Mouse (Mus musculus): Measurements from ENCODE around the gene Trabd. TPM values are rescaled to one million over a fixed set of nuclear protein-coding genes. Genes with fewer than 3 reads are reported as not detected.
A peak's percentile ranks its signal among the peaks of the same experiment; 100 is the strongest.

Trabd gene
- polyA plus RNA-seq (2015; fragmentation: Nextera tagmentation; extraction: Ambion mirVana): 40.8 and 56.4 TPM in 2 replicates

GRCm38 (mm10) chr15:89074613-89075477 is at the start of gene Trabd:
Gene Trabd, plus strand, starts transcription at chr15:89075124.
- Histone ChIP-seq H3K9ac (peak within 1 kb of the TSS; percentile 84), H3K27ac (peak within 1 kb of the TSS; percentile 97), H3K36me3 (no peaks in the 10 kb centered on the region), H3K27me3 (no peaks in the 10 kb centered on the region; the same call in 1 of the 2 replicates), H3K4me2 (peak within 1 kb of the TSS; percentile 87), H3K4me1 (replicated peaks) (peaks cover 51% of the 10 kb centered on the region), H3K9me3 (replicated peaks) (no peaks in the 10 kb centered on the region), H3K4me3 (peak within 1 kb of the TSS; percentile 77)
- ATAC-seq (replicated peaks; ENCODE audit: insufficient number of reproducible peaks, insufficient read depth, low FRiP score, low read depth): no peak
- WGBS: 15% methylated on average over 11 of the region's 11 CpGs

GRCm38 (mm10) chr15:89044381-89044780 is 30.5 kb upstream of the Trabd start:
- no peak overlapping the region for H3K27ac ChIP-seq
- H3K4me2 ChIP-seq: no peak overlapping the region
- H3K9ac ChIP-seq: no peak overlapping the region
- H3K4me1 ChIP-seq (replicated peaks): no peaks in the 10 kb centered on the region
- no peaks in the 10 kb centered on the region for H3K27me3 ChIP-seq
- H3K9me3 ChIP-seq (replicated peaks): no peaks in the 10 kb centered on the region
- H3K4me3 ChIP-seq: no peak overlapping the region
- peaks cover 16% of the 10 kb centered on the region; the same call in 1 of the 2 replicates for H3K36me3 ChIP-seq
- WGBS: 74% methylated on average over 5 of the region's 5 CpGs
- no peak for ATAC-seq (replicated peaks; ENCODE audit: insufficient number of reproducible peaks, insufficient read depth, low FRiP score, low read depth)

GRCm38 (mm10) chr15:89046356-89046755 is 28.6 kb upstream of the Trabd start:
- Histone ChIP-seq H3K4me1 (replicated peaks) (no peaks in the 10 kb centered on the region), H3K9me3 (replicated peaks) (no peaks in the 10 kb centered on the region), H3K4me2 (no peak overlapping the region), H3K27ac (no peak overlapping the region), H3K27me3 (no peaks in the 10 kb centered on the region), H3K36me3 (peaks cover 16% of the 10 kb centered on the region; the same call in 1 of the 2 replicates), H3K4me3 (no peak overlapping the region), H3K9ac (no peak overlapping the region)
- no peak for ATAC-seq (replicated peaks; ENCODE audit: insufficient number of reproducible peaks, insufficient read depth, low FRiP score, low read depth)
- 65% methylated on average over 4 of the region's 4 CpGs for WGBS

GRCm38 (mm10) chr15:89054666-89055065 is 20.3 kb upstream of the Trabd start:
- 86% methylated on average over 7 of the region's 7 CpGs for whole genome bisulfite sequencing
- H3K9me3 ChIP-seq (replicated peaks): no peaks in the 10 kb centered on the region
- no peak overlapping the region for H3K9ac ChIP-seq
- peaks cover 3% of the 10 kb centered on the region; the same call in 1 of the 2 replicates for H3K36me3 ChIP-seq
- H3K4me1 ChIP-seq (replicated peaks): peaks cover 7% of the 10 kb centered on the region
- no peak overlapping the region for H3K27ac ChIP-seq
- no peak overlapping the region for H3K4me3 ChIP-seq
- H3K4me2 ChIP-seq: no peak overlapping the region
- no peak for ATAC-seq (replicated peaks; ENCODE audit: insufficient number of reproducible peaks, insufficient read depth, low FRiP score, low read depth)
- H3K27me3 ChIP-seq: peaks cover 21% of the 10 kb centered on the region

GRCm38 (mm10) chr15:89058736-89059135 is 16.2 kb upstream of the Trabd start:
- Histone ChIP-seq H3K9ac (peak overlapping the region; percentile 70; the same call in 1 of the 2 replicates), H3K4me2 (peak overlapping the region; percentile 84), H3K36me3 (peaks cover 2% of the 10 kb centered on the region; the same call in 1 of the 2 replicates), H3K4me3 (peak overlapping the region; percentile 67), H3K9me3 (replicated peaks) (no peaks in the 10 kb centered on the region), H3K27me3 (peaks cover 59% of the 10 kb centered on the region), H3K27ac (no peak overlapping the region), H3K4me1 (replicated peaks) (peaks cover 12% of the 10 kb centered on the region)
- 25% methylated on average over 6 of the region's 6 CpGs for WGBS
- no peak for ATAC-seq (replicated peaks; ENCODE audit: insufficient number of reproducible peaks, insufficient read depth, low FRiP score, low read depth)

- Histone ChIP-seq H3K4me1 (replicated peaks) (peaks cover 12% of the 10 kb centered on the region), H3K9me3 (replicated peaks) (no peaks in the 10 kb centered on the region)
- no peak for ATAC-seq (replicated peaks; ENCODE audit: insufficient number of reproducible peaks, insufficient read depth, low FRiP score, low read depth)
Measured at GRCm38 (mm10) chr15:89059161-89059931, 15.6 kb upstream of the Trabd start, which contains the start of gene Panx2. Gene Panx2, plus strand, starts transcription at chr15:89059734.

GRCm38 (mm10) chr15:89060032-89060681 is 14.8 kb upstream of the Trabd start:
- Histone ChIP-seq H3K4me3 (peak overlapping the region; percentile 67), H3K27ac (0 out of 2 replicates have a peak overlapping the region, but pooled peaks have one; percentile 33), H3K9ac (peak overlapping the region; percentile 70), H3K4me1 (replicated peaks) (peaks cover 12% of the 10 kb centered on the region), H3K9me3 (replicated peaks) (no peaks in the 10 kb centered on the region), H3K4me2 (peak overlapping the region; percentile 84), H3K27me3 (peaks cover 63% of the 10 kb centered on the region), H3K36me3 (no peaks in the 10 kb centered on the region; the same call in 1 of the 2 replicates)
- no peak for ATAC-seq (replicated peaks; ENCODE audit: insufficient number of reproducible peaks, insufficient read depth, low FRiP score, low read depth)
- 2% methylated on average over 43 of the region's 48 CpGs for WGBS

More at GRCm38 (mm10) chr15:89059161-89059931, 15.6 kb upstream of the Trabd start, which contains the start of gene Panx2:
- WGBS: 1% methylated on average over 37 of the region's 57 CpGs
- peak within 1 kb of the TSS; percentile 70 for H3K9ac ChIP-seq
- no peaks in the 10 kb centered on the region; the same call in 1 of the 2 replicates for H3K36me3 ChIP-seq
- peak within 1 kb of the TSS; percentile 67 for H3K4me3 ChIP-seq
- H3K27me3 ChIP-seq: peaks cover 63% of the 10 kb centered on the region
- H3K4me2 ChIP-seq: peak within 1 kb of the TSS; percentile 84
- H3K27ac ChIP-seq: 0 out of 2 replicates have a peak within 1 kb of the TSS, but pooled peaks have one; percentile 33

GRCm38 (mm10) chr15:89060811-89061460 is 14.0 kb upstream of the Trabd start:
- Histone ChIP-seq H3K27ac (no peak overlapping the region), H3K36me3 (no peaks in the 10 kb centered on the region), H3K4me2 (peak overlapping the region; percentile 84), H3K4me1 (replicated peaks) (peaks cover 12% of the 10 kb centered on the region), H3K4me3 (no peak overlapping the region), H3K9me3 (replicated peaks) (no peaks in the 10 kb centered on the region), H3K27me3 (peaks cover 69% of the 10 kb centered on the region), H3K9ac (no peak overlapping the region)
- 87% methylated on average over 12 of the region's 12 CpGs for WGBS
- no peak for ATAC-seq (replicated peaks; ENCODE audit: insufficient number of reproducible peaks, insufficient read depth, low FRiP score, low read depth)

- Histone ChIP-seq H3K4me3 (no peak overlapping the region), H3K36me3 (no peaks in the 10 kb centered on the region), H3K4me1 (replicated peaks) (peaks cover 12% of the 10 kb centered on the region), H3K4me2 (no peak overlapping the region), H3K27me3 (peaks cover 79% of the 10 kb centered on the region), H3K9me3 (replicated peaks) (no peaks in the 10 kb centered on the region), H3K9ac (no peak overlapping the region), H3K27ac (no peak overlapping the region)
- WGBS: 88% methylated on average over 6 of the region's 6 CpGs
- no peak for ATAC-seq (replicated peaks; ENCODE audit: insufficient number of reproducible peaks, insufficient read depth, low FRiP score, low read depth)
Measured at GRCm38 (mm10) chr15:89061761-89062517, 13.0 kb upstream of the Trabd start.

GRCm38 (mm10) chr15:89062518-89062910 is 12.4 kb upstream of the Trabd start:
- no peaks in the 10 kb centered on the region for H3K36me3 ChIP-seq
- 83% methylated on average over 5 of the region's 5 CpGs for WGBS
- ATAC-seq (replicated peaks; ENCODE audit: insufficient number of reproducible peaks, insufficient read depth, low FRiP score, low read depth): no peak
- H3K27me3 ChIP-seq: peaks cover 82% of the 10 kb centered on the region
- no peak overlapping the region for H3K9ac ChIP-seq
- H3K4me1 ChIP-seq (replicated peaks): peaks cover 16% of the 10 kb centered on the region
- no peak overlapping the region for H3K4me3 ChIP-seq
- no peaks in the 10 kb centered on the region for H3K9me3 ChIP-seq (replicated peaks)
- no peak overlapping the region for H3K27ac ChIP-seq
- H3K4me2 ChIP-seq: no peak overlapping the region
